Mouse (Mus musculus) spleen, adult 2 months (tissue): ENCODE results near the gene Haus5. TPM values are rescaled to one million over a fixed set of nuclear protein-coding genes. Genes with fewer than 3 reads are reported as not detected.

ENCODE experiments used
- DNase-seq, 2 experiments: peaks; one replicate each; pipeline versions ENCODE4 v3.0.0 to v3.0.0-alpha.2; 2012 to 2021; ENCODE audit warnings: low spot score in 2 of 2, low read depth in 1 of 2
- H3K27ac ChIP-seq: fragments of 200-500 bp; 2 replicates; pipeline ENCODE4 v1.5.1; 2012; ENCODE audit warnings: low read length, inconsistent platforms; ENCODE audit not compliant: insufficient read depth
- H3K27me3 ChIP-seq: fragments of 200-500 bp; 2 replicates; pipeline ENCODE4 v1.6.1; 2012; ENCODE audit warnings: mild to moderate bottlenecking, moderate library complexity, low read length, inconsistent platforms; ENCODE audit not compliant: control insufficient read depth, insufficient read depth
- H3K36me3 ChIP-seq: fragments of 200-500 bp; 2 replicates; pipeline ENCODE4 v1.6.1; 2012; ENCODE audit warnings: mild to moderate bottlenecking, low read length, inconsistent platforms; ENCODE audit not compliant: control insufficient read depth, insufficient read depth
- H3K4me1 ChIP-seq: fragments of 200-500 bp; 2 replicates; pipeline ENCODE4 v1.6.1; 2011; ENCODE audit warnings: inconsistent platforms; ENCODE audit not compliant: control insufficient read depth, insufficient read depth, insufficient read length
- H3K4me3 ChIP-seq: fragments of 200-500 bp; 2 replicates; pipeline ENCODE4 v1.5.1; 2011; ENCODE audit warnings: mild to moderate bottlenecking, inconsistent platforms; ENCODE audit not compliant: insufficient read depth, insufficient read length; ENCODE audit errors: extremely low read depth
- CTCF ChIP-seq: fragments of 200-500 bp; IDR thresholded peaks from 2 replicates; pipeline ENCODE4 v1.5.1; 2011; ENCODE audit warnings: mild to moderate bottlenecking, inconsistent platforms; ENCODE audit not compliant: insufficient read depth, insufficient read length, insufficient replicate concordance; ENCODE audit errors: extremely low read depth
- POLR2A ChIP-seq: fragments of 200-500 bp; IDR thresholded peaks from 2 replicates; pipeline ENCODE4 v1.6.1; 2011; ENCODE audit warnings: low read depth, low read length, inconsistent platforms
- WGBS: fragments of 180-500 bp; shearing (Covaris S2); methylation state at CpG from one replicate; pipeline ENCODE4 v1.1.7; 2018; 5-methylcytosine and 5-hydroxymethylcytosine counted together
- polyA plus RNA-seq: library from polyadenylated mRNA; depleted of rRNA; stranded (reverse); fragments of >200 nt; gene quantifications from 2 replicates; pipeline ENCODE4 v1.2.3, GENCODE M21; 2012; rRNA removed

Haus5 gene
- polyA plus RNA-seq: 13.3 and 18.5 TPM in 2 replicates

- Histone ChIP-seq H3K4me3 (peak within 1 kb of the TSS; percentile 95), H3K27ac (peak within 1 kb of the TSS; percentile 43), H3K27me3 (no peaks in the 10 kb centered on the region; the same call in 1 of the 2 replicates), H3K36me3 (peaks cover 8% of the 10 kb centered on the region), H3K4me1 (peaks cover 5% of the 10 kb centered on the region; the same call in 1 of the 2 replicates)
- under 1% methylated on average over 34 of the region's 34 CpGs for WGBS
- peak; percentile 86 to 88 for DNase-seq
- TF ChIP-seq POLR2A (no peak; the same call in 1 of the 2 replicates), CTCF (no peak)
Measured at GRCm38 (mm10) chr7:30664529-30665200, at the start of gene Haus5. Gene Haus5 (minus strand): TSS chr7:30664994.

GRCm38 (mm10) chr7:30711942-30712341, 47.1 kb upstream of the Haus5 start, which contains the start of gene Atp4a:
Gene Atp4a (plus strand): TSS chr7:30712209.
- Histone ChIP-seq H3K27me3 (peaks cover 2% of the 10 kb centered on the region; the same call in 1 of the 2 replicates), H3K36me3 (no peaks in the 10 kb centered on the region), H3K27ac (no peak within 1 kb of the TSS), H3K4me3 (no peak within 1 kb of the TSS), H3K4me1 (peaks cover 3% of the 10 kb centered on the region; the same call in 1 of the 2 replicates)
- TF ChIP-seq POLR2A: no peak
- no peak for TF ChIP-seq CTCF
- no peak for DNase-seq
- WGBS: 82% methylated on average over 3 of the region's 3 CpGs

DNA sequence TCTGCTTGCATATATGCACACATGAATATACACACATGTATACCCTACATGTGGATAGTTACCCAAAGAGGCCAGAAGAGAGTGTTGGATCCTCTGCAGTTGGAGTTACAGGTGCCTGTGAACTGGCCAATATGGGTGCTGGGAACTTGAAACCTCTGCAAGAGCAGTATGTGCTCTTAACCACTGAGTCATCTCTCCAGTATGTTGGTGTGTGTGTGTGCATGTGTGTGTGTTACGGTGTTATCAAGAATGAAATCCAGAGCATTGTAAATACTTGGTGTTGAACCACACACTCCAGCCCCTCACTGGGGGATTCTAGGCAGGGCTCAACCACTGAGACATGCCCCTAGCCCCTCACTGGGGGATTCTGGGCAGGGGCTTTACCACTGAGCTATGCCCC, 42.6 kb upstream of the Haus5 start:
- H3K4me3 ChIP-seq: no peak overlapping the region
- WGBS: 90% methylated on average over 1 of the region's 1 CpGs
- TF ChIP-seq CTCF (no peak), POLR2A (no peak)
- no peak for DNase-seq
- no peaks in the 10 kb centered on the region for H3K36me3 ChIP-seq
- no peak overlapping the region for H3K27ac ChIP-seq
- H3K27me3 ChIP-seq: no peaks in the 10 kb centered on the region
- no peaks in the 10 kb centered on the region for H3K4me1 ChIP-seq

DNA sequence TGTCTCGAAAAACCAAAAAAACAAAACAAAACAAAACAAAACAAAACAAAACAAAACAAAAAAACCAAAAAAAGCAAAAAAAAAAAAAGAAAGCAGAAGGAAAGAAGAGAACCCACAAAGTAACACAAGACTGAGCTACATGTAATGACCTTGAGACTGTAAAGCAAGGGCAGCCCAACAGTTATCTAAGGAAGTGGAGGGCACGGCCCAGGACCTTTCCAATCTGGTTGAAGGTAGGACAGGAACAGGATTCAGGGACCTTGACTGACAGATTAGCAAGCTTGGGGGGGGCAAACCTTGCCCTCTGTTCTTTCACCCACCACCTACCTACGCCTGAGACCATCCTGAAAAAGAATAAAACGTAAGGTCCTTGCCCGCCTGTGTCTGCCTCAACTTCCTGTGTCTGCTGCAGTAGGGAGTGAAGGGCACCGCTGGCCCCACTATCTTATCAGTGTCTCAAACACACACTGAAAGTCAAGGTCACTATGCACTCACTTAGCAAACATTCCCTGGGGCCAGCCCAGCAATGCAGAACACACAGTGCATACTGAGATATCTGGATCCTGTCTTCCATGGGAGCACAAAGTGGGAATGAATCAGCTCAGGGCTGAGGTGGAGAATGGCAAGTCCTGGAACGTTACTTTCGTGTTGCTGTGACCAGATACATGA, 41.6 kb upstream of the Haus5 start:
- Histone ChIP-seq H3K4me1 (no peaks in the 10 kb centered on the region), H3K27me3 (no peaks in the 10 kb centered on the region), H3K27ac (no peak overlapping the region), H3K36me3 (no peaks in the 10 kb centered on the region), H3K4me3 (no peak overlapping the region)
- no peak for DNase-seq
- TF ChIP-seq POLR2A (no peak), CTCF (no peak)
- 70% methylated on average over 8 of the region's 8 CpGs for WGBS

DNA sequence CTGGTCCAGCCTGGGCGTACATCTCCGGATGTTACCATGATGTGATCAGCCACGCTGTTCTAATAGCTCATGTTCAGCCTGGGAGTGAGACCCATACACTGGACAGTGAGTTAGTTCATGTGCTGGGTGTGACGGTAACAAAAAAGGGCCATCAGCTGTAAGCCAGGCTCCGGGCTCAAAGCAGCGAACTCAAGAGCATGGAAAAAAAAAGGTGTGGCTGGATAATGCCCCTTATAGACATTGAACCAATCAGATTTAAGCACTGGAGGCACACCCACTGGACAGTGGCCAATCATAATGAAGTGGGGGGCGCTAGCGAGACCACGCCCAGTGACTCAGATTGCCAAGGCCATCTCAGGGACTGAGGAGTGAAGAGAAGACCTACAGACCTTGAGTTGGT, 33.8 kb upstream of the Haus5 start, which contains the start of gene 2200002J24Rik:
2200002J24Rik (plus strand) TSS at position 338 of the 400 bp plus-strand sequence.
- TF ChIP-seq POLR2A: no peak
- no peak for TF ChIP-seq CTCF
- 67% methylated on average over 9 of the region's 9 CpGs for WGBS
- peaks cover 6% of the 10 kb centered on the region; the same call in 1 of the 2 replicates for H3K4me1 ChIP-seq
- H3K27me3 ChIP-seq: no peaks in the 10 kb centered on the region
- no peak for DNase-seq
- no peak within 1 kb of the TSS for H3K4me3 ChIP-seq
- peak within 1 kb of the TSS; percentile 68 for H3K27ac ChIP-seq
- no peaks in the 10 kb centered on the region for H3K36me3 ChIP-seq

DNA sequence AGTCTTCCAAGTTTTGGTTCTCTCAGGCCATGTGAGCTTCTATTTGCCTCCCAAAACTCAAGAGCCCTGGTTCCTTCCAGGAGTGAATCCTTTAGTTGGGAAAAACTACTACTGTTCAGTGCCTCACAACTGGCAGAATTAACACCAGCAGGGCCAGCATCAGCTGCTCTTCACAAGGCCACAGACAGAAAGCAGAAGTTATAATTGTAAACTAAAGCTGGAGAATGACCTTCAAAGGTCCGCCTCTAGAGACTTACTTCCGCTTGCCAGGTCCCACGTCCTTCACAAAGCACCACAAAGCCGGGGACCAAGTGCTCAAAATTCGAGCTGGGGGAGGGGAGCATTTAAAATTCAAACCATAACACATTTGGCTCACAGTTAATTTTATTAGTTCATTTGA, 33.3 kb upstream of the Haus5 start:
- Histone ChIP-seq H3K4me1 (peaks cover 6% of the 10 kb centered on the region; the same call in 1 of the 2 replicates), H3K36me3 (no peaks in the 10 kb centered on the region), H3K4me3 (no peak overlapping the region), H3K27ac (peak overlapping the region; percentile 68), H3K27me3 (no peaks in the 10 kb centered on the region)
- no peak for TF ChIP-seq CTCF
- no peak for TF ChIP-seq POLR2A
- DNase-seq: peak; percentile 15 to 28
- 5% methylated on average over 5 of the region's 5 CpGs for WGBS

DNA sequence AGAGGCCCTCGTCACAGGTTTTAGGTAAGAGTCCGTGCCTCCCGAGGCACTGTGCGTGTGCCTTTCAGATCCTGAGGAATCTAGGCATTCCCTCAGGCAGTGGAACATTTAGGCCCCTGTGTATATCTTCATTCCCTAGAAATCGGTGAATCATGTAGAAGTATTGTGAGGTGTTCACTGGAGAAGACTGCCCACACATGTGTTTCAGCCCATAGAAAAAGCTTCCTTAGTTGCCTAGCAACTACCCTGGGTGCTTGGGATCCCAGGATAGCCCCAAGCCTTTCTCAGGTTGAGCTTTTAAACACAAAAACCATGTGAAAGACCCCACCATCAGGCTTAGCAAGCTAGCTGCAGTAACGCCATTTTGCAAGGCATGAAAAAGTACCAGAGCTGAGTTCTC, 23.5 kb upstream of the Haus5 start:
- peaks cover 2% of the 10 kb centered on the region; the same call in 1 of the 2 replicates for H3K4me1 ChIP-seq
- TF ChIP-seq CTCF (no peak), POLR2A (no peak)
- no peaks in the 10 kb centered on the region for H3K36me3 ChIP-seq
- 87% methylated on average over 6 of the region's 6 CpGs for WGBS
- DNase-seq: no peak
- H3K27me3 ChIP-seq: no peaks in the 10 kb centered on the region
- no peak overlapping the region for H3K27ac ChIP-seq
- H3K4me3 ChIP-seq: no peak overlapping the region
